Mouse (Mus musculus) olfactory bulb, adult 2 months (tissue): ENCODE data around the gene Slc28a3.

Experiments used
- CTCF ChIP-seq: fragments of 200-500 bp; IDR thresholded peaks from 2 replicates; pipeline ENCODE4 v1.5.1; 2012; ENCODE audit warnings: low read depth, mild to moderate bottlenecking, low read length, moderate library complexity; ENCODE audit not compliant: insufficient read depth
- POLR2A ChIP-seq: fragments of 200-500 bp; IDR thresholded peaks from 2 replicates; pipeline ENCODE4 v1.6.1; 2012; ENCODE audit warnings: mild to moderate bottlenecking, low read depth, low read length, moderate library complexity; ENCODE audit not compliant: insufficient read depth

DNA sequence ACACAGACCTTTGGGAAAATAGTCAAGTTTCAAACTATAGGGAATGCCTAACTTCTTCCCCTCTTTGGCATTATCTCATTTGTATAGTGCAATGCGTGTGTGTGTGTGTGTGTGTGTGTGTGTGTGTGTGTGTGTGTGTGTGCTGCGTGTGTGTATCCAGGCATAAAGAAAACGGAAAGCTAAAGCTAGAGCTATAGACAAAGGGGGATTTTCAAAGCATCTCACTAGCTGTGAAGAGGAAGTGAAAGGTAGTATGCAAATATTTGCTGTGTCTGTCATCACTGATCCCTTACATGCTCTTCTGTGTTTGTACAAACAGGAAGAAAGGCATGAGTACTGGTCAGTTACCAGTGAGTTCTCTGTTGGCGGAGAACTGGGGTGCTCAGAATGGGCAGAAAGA lies 58.8 kb downstream of the Slc28a3 start:
- TF ChIP-seq CTCF (no peak), POLR2A (no peak)
